Mouse (Mus musculus) cortical plate, adult 2 months (tissue): ENCODE results near the gene Mrpl24. TPM values are rescaled to one million over a fixed set of nuclear protein-coding genes. Genes with fewer than 3 reads are reported as not detected.

Source experiments
- H3K27ac ChIP-seq: fragments of 200-500 bp; 2 replicates; pipeline ENCODE4 v1.5.1; 2012; ENCODE audit warnings: low read length, control low read depth, inconsistent platforms; ENCODE audit not compliant: insufficient read depth
- H3K4me1 ChIP-seq: fragments of 200-500 bp; 2 replicates; pipeline ENCODE4 v1.6.1; 2011; ENCODE audit warnings: low read length; ENCODE audit not compliant: control insufficient read depth, insufficient read depth
- H3K4me3 ChIP-seq: fragments of 200-500 bp; 2 replicates; pipeline ENCODE4 v1.5.1; 2011; ENCODE audit warnings: mild to moderate bottlenecking, low read length, control low read depth; ENCODE audit not compliant: insufficient read depth
- CTCF ChIP-seq: fragments of 200-500 bp; IDR thresholded peaks from 2 replicates; pipeline ENCODE4 v1.5.1; 2011; ENCODE audit warnings: mild to moderate bottlenecking, control low read depth, low read length; ENCODE audit not compliant: insufficient read depth; ENCODE audit errors: extremely low read depth
- POLR2A ChIP-seq: fragments of 200-500 bp; IDR thresholded peaks from 2 replicates; pipeline ENCODE4 v1.6.1; 2011; ENCODE audit warnings: mild to moderate bottlenecking, low read length, control low read depth; ENCODE audit not compliant: insufficient read depth; ENCODE audit errors: extremely low read depth
- polyA plus RNA-seq: library from polyadenylated mRNA; depleted of rRNA; stranded (reverse); fragments of >200 nt; gene quantifications from 2 replicates; pipeline ENCODE4 v1.2.3, GENCODE M21; 2012

Mrpl24 gene
- polyA plus RNA-seq, 1 experiment, result 69.2 TPM

DNA sequence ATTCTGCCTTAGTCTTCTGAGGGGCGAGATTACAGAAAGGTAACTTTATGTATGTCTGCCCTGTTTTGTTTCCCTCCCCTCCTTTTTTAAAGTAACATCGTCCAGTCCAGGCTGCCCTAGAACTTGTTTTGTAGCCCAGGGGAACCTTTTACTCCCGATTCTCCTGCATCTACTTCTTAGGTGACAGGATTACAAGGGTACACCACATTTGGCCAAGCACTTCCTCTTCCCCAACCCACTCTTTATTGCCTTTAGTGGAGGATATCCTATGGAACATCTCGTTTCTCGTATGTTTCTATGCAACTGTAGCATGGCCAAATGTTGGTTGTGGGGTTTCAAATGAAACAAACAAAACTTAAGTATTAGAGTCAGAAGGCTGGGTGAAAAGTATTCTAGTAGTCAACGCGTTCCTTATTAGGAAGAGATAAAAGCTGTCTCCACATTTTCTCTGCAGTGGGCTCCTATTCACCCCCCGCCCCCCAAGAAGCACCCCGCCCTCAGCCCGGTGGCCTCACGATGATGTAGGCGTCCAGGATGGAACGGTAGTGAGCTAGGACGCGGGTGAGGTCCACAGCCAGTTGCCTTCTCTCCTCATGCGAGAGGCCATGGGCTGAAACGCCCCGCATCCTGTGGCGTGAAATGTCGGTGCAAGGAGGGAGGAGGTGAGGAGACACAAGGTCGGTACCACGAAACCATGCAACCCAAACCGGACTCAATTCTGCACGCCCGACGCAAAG, 10.2 kb downstream of the Mrpl24 start:
- no peak for TF ChIP-seq CTCF
- TF ChIP-seq POLR2A, result no peak
- H3K27ac ChIP-seq, result no peak overlapping the region
- peak overlapping the region; percentile 87 for H3K4me3 ChIP-seq
- peaks cover 2% of the 10 kb centered on the region for H3K4me1 ChIP-seq

DNA sequence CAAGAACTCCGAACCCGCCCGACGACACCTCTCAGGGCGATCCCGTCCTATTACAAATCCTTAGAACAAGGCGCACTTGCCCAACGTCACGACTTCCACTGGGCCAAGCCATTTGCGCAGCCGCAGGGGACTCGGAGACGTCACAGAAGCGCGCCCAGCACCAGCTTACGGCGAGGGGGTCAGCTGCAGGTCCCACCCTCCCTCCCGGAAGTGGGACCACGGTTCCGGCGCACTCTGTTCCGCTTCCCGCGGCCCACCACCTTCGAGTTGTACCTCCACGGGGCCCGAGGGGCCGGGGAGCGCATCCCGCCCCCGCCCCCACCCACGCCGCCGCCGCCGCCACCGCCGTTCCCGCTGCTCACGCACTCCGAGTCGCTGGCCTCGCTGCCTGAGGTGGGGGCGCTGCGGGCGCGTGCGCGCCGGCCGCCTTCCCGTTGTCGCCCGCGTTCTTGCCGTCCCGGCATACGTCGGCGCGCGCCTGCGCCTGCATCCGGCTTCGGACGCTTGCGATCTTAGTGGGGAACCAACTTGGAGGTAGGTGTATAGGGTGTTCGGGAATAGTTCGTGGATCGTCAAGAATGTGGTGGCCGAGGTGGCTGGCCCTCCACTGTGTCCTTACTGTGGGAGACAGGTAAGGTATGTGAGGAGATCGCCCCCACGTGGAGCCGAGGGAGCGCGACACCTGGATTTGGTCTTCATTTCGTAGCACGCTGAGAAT, 10.9 kb downstream of the Mrpl24 start, which contains the start of the genes Isg20l2 and Rrnad1:
Isg20l2 (plus strand) TSS at position 237 of the 718 bp plus-strand sequence.
Rrnad1 (minus strand) TSS at position 640 of the 718 bp plus-strand sequence.
- peak; percentile 51; the same call in 1 of the 2 replicates for TF ChIP-seq CTCF
- peak; percentile 82 for TF ChIP-seq POLR2A
- Histone ChIP-seq H3K4me1 (peaks cover 2% of the 10 kb centered on the region), H3K4me3 (peak within 1 kb of the TSS; percentile 87), H3K27ac (no peak within 1 kb of the TSS)

DNA sequence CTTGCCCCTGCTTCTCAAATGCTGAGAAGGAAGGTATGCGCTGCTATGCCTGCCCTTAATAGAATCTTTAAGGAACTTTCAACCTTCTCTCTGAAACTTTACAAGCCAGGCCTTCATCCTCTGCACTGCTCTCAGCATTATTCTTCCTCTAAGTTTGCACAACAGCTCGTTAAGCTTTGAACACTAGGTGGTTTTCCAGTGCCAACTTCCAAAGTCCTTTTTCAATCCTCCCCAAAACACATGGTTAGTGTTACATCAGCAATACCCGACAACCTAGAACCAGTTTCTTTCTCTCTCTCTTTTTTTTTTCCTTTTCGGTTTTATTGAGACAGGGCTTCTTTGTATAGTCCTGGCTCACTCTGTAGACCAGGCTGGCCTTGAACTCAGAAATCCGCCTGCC, 14.7 kb downstream of the Mrpl24 start:
- TF ChIP-seq POLR2A (no peak), CTCF (no peak)
- Histone ChIP-seq H3K27ac (no peak overlapping the region), H3K4me3 (no peak overlapping the region), H3K4me1 (peaks cover 2% of the 10 kb centered on the region)

DNA sequence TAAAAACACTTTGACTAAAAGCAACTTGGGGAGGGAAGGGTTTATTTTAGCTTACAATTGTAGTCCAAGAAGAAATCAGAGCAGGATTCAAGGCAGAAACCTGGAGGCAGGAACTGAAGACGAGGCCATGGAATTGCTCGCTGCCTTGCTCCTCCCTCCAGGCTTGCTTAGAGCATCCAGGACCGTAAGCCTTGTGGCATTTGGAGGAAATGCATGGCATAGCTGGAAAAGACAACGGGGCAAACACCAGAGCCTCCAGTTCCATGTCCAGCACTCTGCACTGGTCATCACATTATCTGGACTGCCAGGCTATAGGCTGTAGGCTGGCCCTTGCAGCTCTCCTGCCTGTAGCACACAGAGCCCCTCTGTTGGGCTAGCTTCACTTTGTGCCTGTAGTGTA, 15.2 kb downstream of the Mrpl24 start:
- no peak for TF ChIP-seq CTCF
- TF ChIP-seq POLR2A, result no peak
- Histone ChIP-seq H3K4me3 (no peak overlapping the region), H3K4me1 (peaks cover 2% of the 10 kb centered on the region), H3K27ac (no peak overlapping the region)

DNA sequence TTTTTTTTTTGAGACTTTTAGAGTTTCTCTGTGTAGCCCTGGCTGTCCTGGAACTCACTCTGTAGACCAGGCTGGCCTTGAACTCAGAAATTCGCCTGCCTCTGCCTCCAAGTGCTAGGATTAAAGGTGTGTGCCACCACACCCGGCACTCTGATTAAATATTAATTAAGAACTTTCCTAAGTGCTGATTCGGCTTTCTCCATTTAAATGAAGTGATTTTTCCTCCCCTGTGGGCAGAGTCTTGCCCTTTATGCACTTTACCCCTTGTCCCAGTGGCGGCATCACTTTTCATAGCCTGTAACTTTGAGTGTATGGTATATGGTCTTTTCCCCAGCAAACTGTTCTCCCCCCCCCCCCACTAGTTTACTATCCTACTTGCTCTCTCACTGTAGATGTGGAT, 15.9 kb downstream of the Mrpl24 start:
- H3K27ac ChIP-seq, result no peak overlapping the region
- H3K4me3 ChIP-seq, result no peak overlapping the region
- TF ChIP-seq POLR2A, result no peak
- TF ChIP-seq CTCF, result no peak
- peaks cover 2% of the 10 kb centered on the region for H3K4me1 ChIP-seq

DNA sequence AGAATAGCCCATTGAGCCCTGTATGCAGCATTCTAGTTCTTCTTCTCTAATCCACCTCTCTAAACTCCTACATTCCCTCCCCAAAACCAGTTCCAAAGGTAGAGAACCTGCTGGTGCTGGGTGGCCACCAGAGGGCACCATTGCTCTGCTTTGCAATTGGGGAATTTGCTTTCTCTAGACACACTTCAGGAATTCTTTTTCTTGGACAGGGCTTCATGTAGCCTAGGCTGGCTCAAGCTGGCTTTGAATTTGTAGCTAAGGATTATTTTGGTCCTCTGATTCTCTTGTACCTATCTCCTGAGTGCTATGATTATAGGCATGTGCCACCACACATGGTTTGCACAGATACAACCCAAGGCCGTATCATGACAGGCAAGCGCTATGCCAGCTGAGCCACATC, 16.5 kb downstream of the Mrpl24 start:
- no peak overlapping the region for H3K27ac ChIP-seq
- H3K4me3 ChIP-seq, result no peak overlapping the region
- no peak for TF ChIP-seq POLR2A
- TF ChIP-seq CTCF, result peak; percentile 93
- peaks cover 2% of the 10 kb centered on the region for H3K4me1 ChIP-seq

DNA sequence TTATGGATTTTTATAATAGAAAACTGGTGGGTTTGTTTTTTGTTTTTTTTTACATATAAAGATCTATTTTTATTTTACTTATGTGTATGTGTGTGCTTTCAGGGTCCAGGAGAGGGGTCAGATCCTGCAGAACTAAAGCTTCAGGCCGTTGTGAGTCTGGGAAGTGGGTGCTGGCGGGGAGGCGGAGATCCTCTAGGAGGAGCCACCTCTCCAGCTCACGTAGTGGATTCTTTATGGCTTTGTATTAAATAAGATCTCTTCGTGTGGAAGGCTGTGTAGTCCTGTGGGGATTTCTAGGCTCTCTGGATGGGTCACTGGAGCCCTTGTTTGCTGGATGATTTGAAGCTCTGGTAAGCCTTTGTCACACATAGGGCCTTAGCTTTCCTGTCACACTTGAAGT, 21.3 kb downstream of the Mrpl24 start:
- TF ChIP-seq CTCF, result no peak
- TF ChIP-seq POLR2A, result no peak
- no peaks in the 10 kb centered on the region for H3K4me1 ChIP-seq
- H3K27ac ChIP-seq, result no peak overlapping the region
- H3K4me3 ChIP-seq, result no peak overlapping the region

DNA sequence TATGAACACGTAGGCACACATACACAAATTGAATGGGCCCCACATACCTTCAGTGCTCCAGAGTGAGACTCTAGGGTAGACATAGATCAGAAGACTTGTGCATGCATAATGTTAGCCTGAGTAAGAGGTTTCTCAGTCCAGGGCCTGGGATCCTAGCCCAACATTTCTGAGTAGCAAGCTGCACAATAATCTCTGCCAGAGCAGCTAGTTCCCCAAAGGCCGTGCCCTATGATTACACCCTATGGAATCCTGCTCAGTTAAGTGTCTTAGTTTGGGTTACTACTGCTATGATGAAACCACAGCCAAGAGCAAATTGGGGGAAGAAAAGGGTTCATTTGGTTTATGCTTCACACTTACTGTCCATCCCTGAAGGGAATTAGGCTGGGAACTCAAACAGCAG, 23.2 kb downstream of the Mrpl24 start:
- Histone ChIP-seq H3K4me1 (peaks cover 3% of the 10 kb centered on the region; the same call in 1 of the 2 replicates), H3K27ac (no peak overlapping the region), H3K4me3 (no peak overlapping the region)
- TF ChIP-seq CTCF (no peak), POLR2A (no peak)

DNA sequence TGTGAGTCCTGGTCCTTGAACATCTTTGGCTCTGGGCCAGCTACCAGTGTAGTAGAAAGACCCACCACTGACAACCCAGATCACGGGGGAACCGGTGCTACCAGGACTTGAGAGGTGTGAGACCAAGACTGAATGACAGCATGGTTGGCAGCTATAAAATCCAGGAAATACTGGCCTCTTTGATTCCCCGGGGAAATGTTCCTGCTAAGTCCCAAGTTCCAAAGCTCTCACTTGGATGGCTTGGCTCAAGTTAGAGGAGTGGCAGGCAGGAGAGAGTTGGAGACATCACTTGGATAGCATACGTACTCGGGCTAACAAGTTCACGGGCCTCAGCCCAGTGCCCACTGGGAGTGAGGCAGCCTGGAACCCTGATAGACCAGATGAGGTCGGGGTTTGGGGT, 24.3 kb downstream of the Mrpl24 start:
- Histone ChIP-seq H3K4me1 (peaks cover 3% of the 10 kb centered on the region; the same call in 1 of the 2 replicates), H3K27ac (no peak overlapping the region), H3K4me3 (no peak overlapping the region)
- TF ChIP-seq POLR2A, result no peak
- no peak for TF ChIP-seq CTCF

DNA sequence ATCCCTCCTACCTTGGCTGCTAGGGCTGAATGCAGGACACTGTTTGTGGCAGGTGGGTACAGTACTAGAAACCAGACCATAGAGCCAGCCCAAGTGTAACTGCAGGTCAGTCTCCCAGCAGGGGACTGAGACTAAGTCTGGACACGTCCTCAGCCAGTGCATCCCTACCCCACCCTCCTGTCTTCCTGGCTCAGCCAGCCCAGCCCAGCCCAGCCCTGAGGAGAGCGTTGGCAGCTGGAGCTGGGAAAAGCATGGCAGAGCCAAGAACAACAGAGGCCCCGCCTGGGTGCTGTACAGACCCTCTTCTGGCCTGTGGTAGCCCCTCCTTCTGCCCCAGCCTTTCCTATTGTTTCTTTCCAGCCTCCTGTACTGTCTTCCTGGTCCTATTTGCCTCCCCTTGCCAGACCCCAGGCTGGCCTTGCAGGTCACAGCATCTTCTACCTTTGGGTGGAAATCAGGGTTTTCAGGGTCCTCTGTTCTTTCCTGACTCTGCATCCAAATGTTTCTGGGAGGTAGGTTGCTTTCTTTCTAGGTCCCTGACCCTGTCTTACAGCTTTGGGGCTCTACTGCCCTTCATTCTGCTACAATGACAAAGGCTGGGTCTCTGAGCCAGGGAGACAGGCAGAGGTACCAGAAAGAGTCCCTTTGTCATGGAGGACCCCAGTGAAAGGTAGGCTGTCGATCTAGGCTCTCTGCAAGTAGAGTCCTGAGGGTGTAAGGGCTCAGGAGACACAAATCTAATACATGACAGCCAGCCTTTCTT, 25.7 kb downstream of the Mrpl24 start:
- no peak for TF ChIP-seq CTCF

More for the DNA sequence above, 25.7 kb downstream of the Mrpl24 start:
- Histone ChIP-seq H3K4me1 (peaks cover 3% of the 10 kb centered on the region; the same call in 1 of the 2 replicates), H3K27ac (no peak overlapping the region), H3K4me3 (no peak overlapping the region)
